Mouse (Mus musculus): ENCODE data around the gene Chst8.
A peak's percentile ranks its signal among the peaks of the same experiment; 100 is the strongest.

The Chst8 gene

GRCm38 (mm10) chr7:34670778-34671177 is 141.7 kb downstream of the Chst8 start:
- no peak for DNase-seq (ENCODE audit: low read depth, low spot score)

GRCm38 (mm10) chr7:34669336-34669735 is 143.2 kb downstream of the Chst8 start:
- DNase-seq (ENCODE audit: low read depth, low spot score) = peak; percentile 37

- DNase-seq (ENCODE audit: low read depth, low spot score) = no peak
Observed at GRCm38 (mm10) chr7:34667874-34668273, 144.6 kb downstream of the Chst8 start.

- no peak for DNase-seq (ENCODE audit: low read depth, low spot score)
Observed at GRCm38 (mm10) chr7:34663145-34663544, 149.4 kb downstream of the Chst8 start.

GRCm38 (mm10) chr7:34662227-34662626 is 150.3 kb downstream of the Chst8 start:
- no peak for DNase-seq (ENCODE audit: low read depth, low spot score)

GRCm38 (mm10) chr7:34659386-34660085 is 153.0 kb downstream of the Chst8 start:
- DNase-seq (ENCODE audit: low read depth, low spot score) = no peak

GRCm38 (mm10) chr7:34656632-34657031 is 155.9 kb downstream of the Chst8 start, which contains the start of gene Kctd15:
TSS of gene Kctd15 (minus strand) at chr7:34656732.
- DNase-seq (ENCODE audit: low read depth, low spot score) = no peak

GRCm38 (mm10) chr7:34655086-34655839 is 157.2 kb downstream of the Chst8 start:
- peak; percentile 93 for DNase-seq (ENCODE audit: low read depth, low spot score)

- peak; percentile 72 for DNase-seq (ENCODE audit: low read depth, low spot score)
Observed at GRCm38 (mm10) chr7:34654441-34655085, 157.9 kb downstream of the Chst8 start.

- peak; percentile 76 for DNase-seq (ENCODE audit: low read depth, low spot score)
Observed at GRCm38 (mm10) chr7:34653731-34654440, 158.6 kb downstream of the Chst8 start.

- peak; percentile 54 for DNase-seq (ENCODE audit: low read depth, low spot score)
Observed at GRCm38 (mm10) chr7:34652751-34653502, 159.6 kb downstream of the Chst8 start.

GRCm38 (mm10) chr7:34651381-34651780 is 161.1 kb downstream of the Chst8 start:
- DNase-seq (ENCODE audit: low read depth, low spot score) = no peak

GRCm38 (mm10) chr7:34647052-34647451 is 165.5 kb downstream of the Chst8 start:
- no peak for DNase-seq (ENCODE audit: low read depth, low spot score)

GRCm38 (mm10) chr7:34646144-34646795 is 166.2 kb downstream of the Chst8 start:
- DNase-seq (ENCODE audit: low read depth, low spot score) = no peak

- no peak for DNase-seq (ENCODE audit: low read depth, low spot score)
Observed at GRCm38 (mm10) chr7:34645623-34646022, 166.9 kb downstream of the Chst8 start.

GRCm38 (mm10) chr7:34644591-34644990 is 167.9 kb downstream of the Chst8 start:
- DNase-seq (ENCODE audit: low read depth, low spot score) = no peak

GRCm38 (mm10) chr7:34643329-34643728 is 169.2 kb downstream of the Chst8 start:
- DNase-seq (ENCODE audit: low read depth, low spot score) = no peak

GRCm38 (mm10) chr7:34641968-34642367 is 170.5 kb downstream of the Chst8 start:
- DNase-seq (ENCODE audit: low read depth, low spot score) = no peak

- no peak for DNase-seq (ENCODE audit: low read depth, low spot score)
Observed at GRCm38 (mm10) chr7:34639798-34640197, 172.7 kb downstream of the Chst8 start.

- no peak for DNase-seq (ENCODE audit: low read depth, low spot score)
Observed at GRCm38 (mm10) chr7:34636661-34637060, 175.8 kb downstream of the Chst8 start.

Data from mesoderm, embryonic 11.5 days (tissue).